Mouse (Mus musculus) hindbrain, embryonic 14.5 days (tissue): ENCODE results near the gene Psmb8. TPM values are rescaled to one million over a fixed set of nuclear protein-coding genes. Genes with fewer than 3 reads are reported as not detected.
A peak's percentile ranks its signal among the peaks of the same experiment; 100 is the strongest.

Source experiments
- ATAC-seq: fragments of 200-750 bp; cut with Nextera tagmentation; 2 replicates; pipeline ENCODE4 v1.8.0; 2017; ENCODE audit warnings: moderate number of reproducible peaks, mild to moderate bottlenecking, moderate TSS enrichment, moderate library complexity; ENCODE audit not compliant: low FRiP score
- DNase-seq: peaks from one replicate; pipeline ENCODE4 v3.0.0-alpha.2; 2015; ENCODE audit warnings: low spot score
- H3K27ac ChIP-seq: fragments of 300-500 bp; sonication (generic); 2 replicates; pipeline ENCODE4 v1.5.1; 2014; ENCODE audit warnings: mild to moderate bottlenecking, moderate library complexity
- H3K27me3 ChIP-seq: fragments of 300-500 bp; sonication (generic); 2 replicates; pipeline ENCODE4 v1.6.1; 2014; ENCODE audit warnings: mild to moderate bottlenecking, low read length, mixed read lengths; ENCODE audit not compliant: control insufficient read depth, insufficient read depth
- H3K36me3 ChIP-seq: fragments of 300-500 bp; sonication (generic); replicated peaks from 2 replicates; pipeline ENCODE4 v1.6.1; 2014; ENCODE audit not compliant: control insufficient read depth, insufficient read depth
- H3K4me1 ChIP-seq: fragments of 300-500 bp; sonication (generic); replicated peaks from 2 replicates; pipeline ENCODE4 v1.6.1; 2014; ENCODE audit warnings: antibody characterized with exemption, low read length, mixed read lengths; ENCODE audit not compliant: control insufficient read depth, insufficient read depth
- H3K4me2 ChIP-seq: fragments of 300-500 bp; sonication (generic); replicated peaks from 2 replicates; pipeline ENCODE4 v1.6.1; 2014; ENCODE audit warnings: mild to moderate bottlenecking, moderate library complexity
- H3K4me3 ChIP-seq: fragments of 300-500 bp; sonication (generic); replicated peaks from 2 replicates; pipeline ENCODE4 v1.5.1; 2014; ENCODE audit warnings: mild to moderate bottlenecking, low read length
- H3K9ac ChIP-seq: fragments of 300-500 bp; sonication (generic); 2 replicates; pipeline ENCODE4 v1.6.1; 2014
- H3K9me3 ChIP-seq: fragments of 300-500 bp; sonication (generic); 2 replicates; pipeline ENCODE4 v1.6.1; 2016; ENCODE audit warnings: low read length; ENCODE audit not compliant: control insufficient read depth
- WGBS: fragments of 180-500 bp; shearing (Covaris S2); extraction: QIAGEN DNeasy Blood & Tissue Kit; methylation state at CpG from one replicate; pipeline ENCODE4 v1.1.7; 2014; 5-methylcytosine and 5-hydroxymethylcytosine counted together
- polyA plus RNA-seq: library from polyadenylated mRNA; unstranded; fragments of >200 nt; fragmentation: Nextera tagmentation; extraction: Ambion mirVana; gene quantifications from 2 replicates; pipeline ENCODE4 v1.2.1, GENCODE M21; 2014

Gene Psmb8
- polyA plus RNA-seq, 1 experiment from 2014 or later = 3.6 TPM

- no peak for ATAC-seq
- Histone ChIP-seq H3K27ac (no peak overlapping the region), H3K36me3 (no peaks in the 10 kb centered on the region), H3K9me3 (no peaks in the 10 kb centered on the region), H3K4me1 (0 out of 2 replicates have a peak, but pooled peaks cover 3% of the 10 kb centered on the region), H3K4me3 (no peak overlapping the region), H3K27me3 (peaks cover 45% of the 10 kb centered on the region), H3K4me2 (no peak overlapping the region), H3K9ac (no peak overlapping the region)
- no peak for DNase-seq
- WGBS = 92% methylated on average over 5 of the region's 5 CpGs
Observed at GRCm38 (mm10) chr17:34206731-34207130, 9.2 kb downstream of the Psmb8 start.

GRCm38 (mm10) chr17:34207456-34207855, 9.9 kb downstream of the Psmb8 start:
- WGBS = 67% methylated on average over 3 of the region's 3 CpGs
- Histone ChIP-seq H3K27me3 (peaks cover 52% of the 10 kb centered on the region), H3K4me3 (no peak overlapping the region), H3K4me2 (no peak overlapping the region), H3K9me3 (no peaks in the 10 kb centered on the region), H3K36me3 (no peaks in the 10 kb centered on the region), H3K9ac (no peak overlapping the region), H3K27ac (no peak overlapping the region), H3K4me1 (0 out of 2 replicates have a peak, but pooled peaks cover 3% of the 10 kb centered on the region)
- ATAC-seq (no peak), DNase-seq (no peak)

GRCm38 (mm10) chr17:34207866-34208265, 10.3 kb downstream of the Psmb8 start:
- peaks cover 56% of the 10 kb centered on the region for H3K27me3 ChIP-seq
- WGBS = 96% methylated on average over 9 of the region's 9 CpGs

GRCm38 (mm10) chr17:34208421-34208820, 10.9 kb downstream of the Psmb8 start:
- Histone ChIP-seq H3K36me3 (no peaks in the 10 kb centered on the region), H3K4me1 (0 out of 2 replicates have a peak, but pooled peaks cover 3% of the 10 kb centered on the region), H3K4me2 (no peak overlapping the region), H3K9ac (no peak overlapping the region), H3K27ac (no peak overlapping the region), H3K9me3 (no peaks in the 10 kb centered on the region), H3K27me3 (peaks cover 56% of the 10 kb centered on the region), H3K4me3 (no peak overlapping the region)
- 33% methylated on average over 10 of the region's 10 CpGs for WGBS
- DNase-seq (no peak), ATAC-seq (no peak)

More at GRCm38 (mm10) chr17:34207866-34208265, 10.3 kb downstream of the Psmb8 start:
- 0 out of 2 replicates have a peak, but pooled peaks cover 3% of the 10 kb centered on the region for H3K4me1 ChIP-seq
- no peak overlapping the region for H3K9ac ChIP-seq
- no peak overlapping the region for H3K27ac ChIP-seq
- no peak overlapping the region for H3K4me3 ChIP-seq
- DNase-seq (no peak), ATAC-seq (no peak)
- H3K9me3 ChIP-seq = no peaks in the 10 kb centered on the region
- no peak overlapping the region for H3K4me2 ChIP-seq
- no peaks in the 10 kb centered on the region for H3K36me3 ChIP-seq

GRCm38 (mm10) chr17:34209680-34210079, 12.2 kb downstream of the Psmb8 start:
- H3K36me3 ChIP-seq = no peaks in the 10 kb centered on the region
- H3K9ac ChIP-seq = no peak overlapping the region
- no peak overlapping the region for H3K4me3 ChIP-seq
- no peak overlapping the region for H3K4me2 ChIP-seq
- H3K27me3 ChIP-seq = peaks cover 61% of the 10 kb centered on the region
- no peaks in the 10 kb centered on the region for H3K9me3 ChIP-seq
- DNase-seq (no peak), ATAC-seq (no peak)
- H3K4me1 ChIP-seq = no peaks in the 10 kb centered on the region
- no peak overlapping the region for H3K27ac ChIP-seq
- 51% methylated on average over 3 of the region's 3 CpGs for WGBS

- no peaks in the 10 kb centered on the region for H3K9me3 ChIP-seq
- H3K4me3 ChIP-seq = no peak overlapping the region
- no peak overlapping the region for H3K27ac ChIP-seq
- ATAC-seq = no peak
- peaks cover 60% of the 10 kb centered on the region for H3K27me3 ChIP-seq
- no peaks in the 10 kb centered on the region for H3K4me1 ChIP-seq
- no peaks in the 10 kb centered on the region for H3K36me3 ChIP-seq
- H3K9ac ChIP-seq = no peak overlapping the region
- H3K4me2 ChIP-seq = no peak overlapping the region
- WGBS = 77% methylated on average over 3 of the region's 3 CpGs
- no peak for DNase-seq
Observed at GRCm38 (mm10) chr17:34210599-34210998, 13.1 kb downstream of the Psmb8 start.

- 0 out of 2 replicates have a peak overlapping the region, but pooled peaks have one; percentile 11 for H3K9ac ChIP-seq
- H3K4me2 ChIP-seq = no peak overlapping the region; the same call in 1 of the 2 replicates
- H3K36me3 ChIP-seq = no peaks in the 10 kb centered on the region
- H3K27ac ChIP-seq = no peak overlapping the region
- no peak for DNase-seq
- peaks cover 54% of the 10 kb centered on the region for H3K27me3 ChIP-seq
- ATAC-seq = no peak
- no peaks in the 10 kb centered on the region for H3K4me1 ChIP-seq
- H3K4me3 ChIP-seq = no peak overlapping the region
- WGBS = 18% methylated on average over 23 of the region's 23 CpGs
- H3K9me3 ChIP-seq = no peaks in the 10 kb centered on the region
Observed at GRCm38 (mm10) chr17:34211746-34212365, 14.3 kb downstream of the Psmb8 start.

GRCm38 (mm10) chr17:34213936-34214335, 16.4 kb downstream of the Psmb8 start:
- H3K27ac ChIP-seq = no peak overlapping the region
- H3K4me1 ChIP-seq = no peaks in the 10 kb centered on the region
- no peaks in the 10 kb centered on the region for H3K36me3 ChIP-seq
- ATAC-seq (no peak), DNase-seq (no peak)
- H3K27me3 ChIP-seq = peaks cover 54% of the 10 kb centered on the region
- no peak overlapping the region for H3K9ac ChIP-seq
- peak overlapping the region; percentile 9; the same call in 1 of the 2 replicates for H3K4me3 ChIP-seq
- peak overlapping the region; percentile 21; the same call in 1 of the 2 replicates for H3K4me2 ChIP-seq
- H3K9me3 ChIP-seq = no peaks in the 10 kb centered on the region
- WGBS = 47% methylated on average over 21 of the region's 21 CpGs

- 85% methylated on average over 12 of the region's 12 CpGs for WGBS
- Histone ChIP-seq H3K4me3 (no peak overlapping the region), H3K4me2 (no peak overlapping the region), H3K27ac (no peak overlapping the region), H3K36me3 (no peaks in the 10 kb centered on the region), H3K9me3 (no peaks in the 10 kb centered on the region), H3K27me3 (peaks cover 54% of the 10 kb centered on the region), H3K9ac (no peak overlapping the region), H3K4me1 (no peaks in the 10 kb centered on the region)
- DNase-seq (no peak), ATAC-seq (no peak)
Observed at GRCm38 (mm10) chr17:34215176-34215575, 17.7 kb downstream of the Psmb8 start.
